Comparison of ENCODE assay signal across 22 mouse cellular contexts in genomic region chr6:46996010-46996602, GRCm38 (mm10).
"Had no signal": no experiment of that assay in that cellular context is flagged by ENCODE, and none has a peak within 500 bp of the region (broad histone marks: within the 10 kb centered on the region; RNA-seq: fewer than 3 reads in every experiment).

No protein-coding gene starts in this region.

- ATAC-seq: hindbrain, embryonic 16.5 days; hindbrain, postnatal 0 days; inflammation-experienced regulatory T-cells, adult 6 months; intestine, embryonic 15.5 days; intestine, embryonic 16.5 days; intestine, postnatal 0 days had no signal

- DNase-seq: heart, postnatal 10 days; heart, postnatal 14 days; heart, postnatal 36 days; heart, postnatal 4 days; kidney, adult 11 months; kidney, adult 18-20 months; kidney, adult 2 months; kidney, adult 8-10 months; kidney, adult 9 months; kidney, postnatal 10 days; kidney, postnatal 14 days; kidney, postnatal 25 days; kidney, postnatal 36 days; kidney, postnatal 4 days; layer of hippocampus, adult 9-11 months; layer of hippocampus, postnatal 36 days had no signal
